Mouse (Mus musculus) MEL (cell line): Measurements from ENCODE around the gene Ubxn4.

Experiments
- CHD2 ChIP-seq: IDR thresholded peaks from 2 replicates; pipeline ENCODE4 v1.6.1; 2011; ENCODE audit warnings: low read length, improper control_type of control experiment
- CTCF ChIP-seq, 3 experiments: IDR thresholded peaks in 2 of 3; conservative IDR thresholded peaks in 1 of 3; 2 replicates each; pipeline ENCODE4 v1.5.1; 2011 to 2012; ENCODE audit warnings: low read length in 3 of 3, low read depth in 2 of 3, mild to moderate bottlenecking in 2 of 3, improper control_type of control experiment in 1 of 3, inconsistent platforms in 1 of 3, mixed read lengths in 1 of 3, moderate library complexity in 1 of 3; ENCODE audit not compliant: control insufficient read depth in 1 of 3, insufficient read depth in 1 of 3, poor library complexity in 1 of 3, severe bottlenecking in 1 of 3
- EP300 ChIP-seq, 2 experiments: IDR thresholded peaks; 2 replicates each; pipeline ENCODE4 v1.6.1; 2011; ENCODE audit warnings: improper control_type of control experiment in 2 of 2, low read length in 2 of 2, low read depth in 1 of 2, mild to moderate bottlenecking in 1 of 2
- GABPA ChIP-seq: IDR thresholded peaks from 2 replicates; pipeline ENCODE4 v1.6.1; 2012; ENCODE audit warnings: low read depth, mild to moderate bottlenecking, inconsistent platforms, low read length, improper control_type of control experiment, moderate library complexity
- NELFE ChIP-seq: IDR thresholded peaks from 2 replicates; pipeline ENCODE4 v1.6.1; 2011; ENCODE audit warnings: low read depth, low read length, improper control_type of control experiment
- NRF1 ChIP-seq: IDR thresholded peaks from 2 replicates; pipeline ENCODE4 v1.6.1; 2014; ENCODE audit warnings: low read depth, mild to moderate bottlenecking, inconsistent platforms, low read length, improper control_type of control experiment, moderate library complexity; ENCODE audit not compliant: poor library complexity, insufficient read depth, severe bottlenecking
- POLR2A ChIP-seq, 2 experiments: IDR thresholded peaks; 2 replicates each; pipeline ENCODE4 v1.6.1; 2011 to 2012; ENCODE audit warnings: low read length in 2 of 2, mild to moderate bottlenecking in 2 of 2, control low read depth in 1 of 2, improper control_type of control experiment in 1 of 2, low read depth in 1 of 2, moderate library complexity in 1 of 2; ENCODE audit not compliant: control insufficient read depth in 1 of 2, insufficient read depth in 1 of 2, poor library complexity in 1 of 2
- TAL1 ChIP-seq: IDR thresholded peaks from 2 replicates; pipeline ENCODE4 v1.6.1; 2012; ENCODE audit warnings: mild to moderate bottlenecking, inconsistent platforms, low read length, moderate library complexity, mixed read lengths
- ZKSCAN1 ChIP-seq: IDR thresholded peaks from 2 replicates; pipeline ENCODE4 v1.6.1; 2012; ENCODE audit warnings: low read depth, mild to moderate bottlenecking, inconsistent platforms, low read length, improper control_type of control experiment, moderate library complexity
- ZNF384 ChIP-seq: IDR thresholded peaks from 2 replicates; pipeline ENCODE4 v1.6.1; 2012; ENCODE audit warnings: low read depth, mild to moderate bottlenecking, inconsistent platforms, low read length, improper control_type of control experiment

- TF ChIP-seq NRF1 (no peak), CTCF (IDR thresholded peaks at IDR 0.05 in 2 of 3, conservative IDR thresholded peaks at IDR 0.05 in 1 of 3; ENCODE audit: control insufficient read depth in 1 of 3, insufficient read depth in 1 of 3, low read depth in 2 of 3, low read length in 3 of 3, poor library complexity in 1 of 3, severe bottlenecking in 1 of 3) (no peak), ZKSCAN1 (no peak), CHD2 (no peak), EP300 (IDR thresholded peaks at IDR 0.05; ENCODE audit: low read depth in 1 of 2, low read length in 2 of 2) (no peak), TAL1 (no peak), NELFE (no peak), GABPA (no peak), ZNF384 (no peak), POLR2A (IDR thresholded peaks at IDR 0.05; ENCODE audit: control insufficient read depth in 1 of 2, insufficient read depth in 1 of 2, low read depth in 1 of 2, low read length in 2 of 2, poor library complexity in 1 of 2) (no peak)
Observed at GRCm38 (mm10) chr1:128303900-128304299, 60.1 kb downstream of the Ubxn4 start.
